Mouse (Mus musculus): ENCODE data around the gene Faf1.

GRCm38 (mm10) chr4:109674097-109674496 lies 2.3 kb upstream of the Faf1 start:
- TF ChIP-seq CTCF (IDR thresholded peaks at IDR 0.05) (no peak), EP300 (IDR thresholded peaks at IDR 0.05) (no peak)

All from lung, postnatal 0 days (tissue).